In the genomic region with DNA sequence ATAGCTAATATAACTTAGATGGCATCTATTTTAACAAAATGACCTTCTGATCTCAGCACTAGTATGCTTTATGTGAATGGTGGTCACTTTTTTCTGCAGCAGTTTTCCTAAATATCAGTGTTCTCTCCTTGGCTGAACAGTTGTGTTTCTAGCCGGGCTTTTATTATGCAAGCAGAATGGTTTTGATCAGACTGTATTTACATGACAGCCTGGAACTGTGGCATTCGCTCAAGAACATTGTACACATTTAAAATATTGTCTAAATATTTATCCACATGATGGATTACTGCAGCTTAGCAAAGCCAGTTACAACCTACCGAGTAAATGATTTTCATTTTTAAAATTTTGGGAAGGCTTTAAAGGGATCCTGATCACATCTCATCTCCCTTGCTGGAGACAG, we compare ENCODE assay signal across 24 mouse cellular contexts.
A peak's percentile ranks its signal among the peaks of the same experiment; 100 is the strongest.
DNase-seq lines count a peak whose midpoint lies in the region; ATAC-seq lines count a peak whose summit lies in the region.
"Had no signal": no experiment of that assay in that cellular context is flagged by ENCODE, and none has a peak within 500 bp of the region (broad histone marks: within the 10 kb centered on the region; RNA-seq: fewer than 3 reads in every experiment).

No protein-coding gene starts in this region.

- no peak overlapping the region for H3K4me2 ChIP-seq in forebrain, embryonic 15.5 days (replicated peaks)
- H3K4me2 ChIP-seq in forebrain, embryonic 12.5 days = no peak overlapping the region
- H3K4me2 ChIP-seq in lung, embryonic 16.5 days (ENCODE audit: low read depth, low read length) = no peak overlapping the region
- no peak overlapping the region for H3K4me2 ChIP-seq in forebrain, embryonic 16.5 days (ENCODE audit: low read length)
- H3K4me2 ChIP-seq in stomach, embryonic 16.5 days (ENCODE audit: low read depth, low read length) = no peak overlapping the region
- H3K4me2 ChIP-seq in hindbrain, embryonic 12.5 days (replicated peaks) = no peak overlapping the region
- H3K4me2 ChIP-seq: heart, embryonic 13.5 days; hindbrain, embryonic 13.5 days; intestine, embryonic 15.5 days had no signal

- H3K9ac ChIP-seq in forebrain, embryonic 15.5 days (replicated peaks) = no peak overlapping the region
- no peak overlapping the region for H3K9ac ChIP-seq in forebrain, embryonic 12.5 days
- H3K9ac ChIP-seq in lung, embryonic 16.5 days (ENCODE audit: low read length) = no peak overlapping the region
- no peak overlapping the region for H3K9ac ChIP-seq in forebrain, embryonic 16.5 days (replicated peaks; ENCODE audit: low read depth, low read length)
- no peak overlapping the region for H3K9ac ChIP-seq in stomach, embryonic 16.5 days (ENCODE audit: low read length)
- H3K9ac ChIP-seq in hindbrain, embryonic 12.5 days = no peak overlapping the region
- H3K9ac ChIP-seq: heart, embryonic 13.5 days; hindbrain, embryonic 13.5 days; intestine, embryonic 15.5 days had no signal

- ATAC-seq in forebrain, embryonic 15.5 days (replicated peaks) = peak; percentile 38; the same call in 1 of the 2 replicates
- ATAC-seq in forebrain, embryonic 12.5 days (ENCODE audit: low FRiP score) = no peak
- ATAC-seq in lung, embryonic 16.5 days (ENCODE audit: low read depth) = peak; percentile 76
- peak; percentile 70 for ATAC-seq in forebrain, embryonic 16.5 days
- ATAC-seq in stomach, embryonic 16.5 days (ENCODE audit: insufficient read depth, low FRiP score) = peak; percentile 25; the same call in 1 of the 2 replicates
- ATAC-seq in hindbrain, embryonic 12.5 days (ENCODE audit: low FRiP score) = no peak
- ATAC-seq: CD4-positive, CD25-positive, alpha-beta regulatory T cell, adult 4 months; hindbrain, embryonic 16.5 days; intestine, embryonic 15.5 days had no signal

- 43% methylated on average over 3 of the region's 3 CpGs for WGBS in forebrain, embryonic 15.5 days
- WGBS in forebrain, embryonic 12.5 days = 70% methylated on average over 3 of the region's 3 CpGs
- WGBS in lung, embryonic 16.5 days = 17% methylated on average over 3 of the region's 3 CpGs
- WGBS in forebrain, embryonic 16.5 days = 32% methylated on average over 3 of the region's 3 CpGs
- WGBS in stomach, embryonic 16.5 days = 30% methylated on average over 3 of the region's 3 CpGs
- 88% methylated on average over 3 of the region's 3 CpGs for WGBS in hindbrain, embryonic 12.5 days
- WGBS in hindbrain, embryonic 10.5 days = 86% methylated on average over 3 of the region's 3 CpGs

- H3K4me3 ChIP-seq in forebrain, embryonic 15.5 days = no peak overlapping the region
- no peak overlapping the region for H3K4me3 ChIP-seq in forebrain, embryonic 12.5 days (replicated peaks)
- H3K4me3 ChIP-seq in lung, embryonic 16.5 days (ENCODE audit: low read length) = no peak overlapping the region
- no peak overlapping the region for H3K4me3 ChIP-seq in forebrain, embryonic 16.5 days (replicated peaks; ENCODE audit: low read length)
- H3K4me3 ChIP-seq in stomach, embryonic 16.5 days (replicated peaks; ENCODE audit: low read length) = no peak overlapping the region
- no peak overlapping the region for H3K4me3 ChIP-seq in hindbrain, embryonic 12.5 days
- H3K4me3 ChIP-seq in hindbrain, embryonic 10.5 days = no peak overlapping the region
- H3K4me3 ChIP-seq: heart, adult 2 months; heart, embryonic 10.5 days; heart, embryonic 13.5 days; hindbrain, embryonic 13.5 days; intestine, embryonic 15.5 days had no signal

- DNase-seq in lung, postnatal 14 days = no peak
- no peak for DNase-seq in hindbrain, embryonic 10.5 days (ENCODE audit: low spot score)
- DNase-seq: adrenal gland, adult 2 months; adrenal gland, postnatal 14 days; cerebellum, adult 11-12 months; cerebellum, adult 8-10 months; cerebellum, postnatal 10 days; cerebellum, postnatal 36 days; gastrocnemius, postnatal 36 days; heart, adult 2 months; heart, postnatal 14 days; heart, postnatal 4 days had no signal

- no peaks in the 10 kb centered on the region for H3K9me3 ChIP-seq in forebrain, embryonic 15.5 days
- no peaks in the 10 kb centered on the region for H3K9me3 ChIP-seq in forebrain, embryonic 12.5 days
- no peaks in the 10 kb centered on the region for H3K9me3 ChIP-seq in lung, embryonic 16.5 days (ENCODE audit: control insufficient read depth, low read length)
- H3K9me3 ChIP-seq in forebrain, embryonic 16.5 days (ENCODE audit: control insufficient read depth, low read length) = no peaks in the 10 kb centered on the region
- H3K9me3 ChIP-seq in stomach, embryonic 16.5 days (replicated peaks; ENCODE audit: control insufficient read depth, low read length) = 0 out of 2 replicates have a peak, but pooled peaks cover 4% of the 10 kb centered on the region
- H3K9me3 ChIP-seq in hindbrain, embryonic 12.5 days (replicated peaks) = no peaks in the 10 kb centered on the region
- H3K9me3 ChIP-seq in hindbrain, embryonic 10.5 days = 0 out of 2 replicates have a peak, but pooled peaks cover 4% of the 10 kb centered on the region
- H3K9me3 ChIP-seq: intestine, embryonic 15.5 days had no signal

- H3K36me3 ChIP-seq in forebrain, embryonic 15.5 days = no peaks in the 10 kb centered on the region
- no peaks in the 10 kb centered on the region for H3K36me3 ChIP-seq in forebrain, embryonic 12.5 days (replicated peaks)
- H3K36me3 ChIP-seq in lung, embryonic 16.5 days (ENCODE audit: control insufficient read depth, insufficient read depth, low read length) = no peaks in the 10 kb centered on the region
- no peaks in the 10 kb centered on the region for H3K36me3 ChIP-seq in forebrain, embryonic 16.5 days (ENCODE audit: control insufficient read depth, insufficient read depth)
- H3K36me3 ChIP-seq in stomach, embryonic 16.5 days (ENCODE audit: control insufficient read depth, insufficient read depth, low read length) = peaks cover 3% of the 10 kb centered on the region; the same call in 1 of the 2 replicates
- no peaks in the 10 kb centered on the region for H3K36me3 ChIP-seq in hindbrain, embryonic 12.5 days
- H3K36me3 ChIP-seq in hindbrain, embryonic 10.5 days = no peaks in the 10 kb centered on the region
- H3K36me3 ChIP-seq: heart, embryonic 10.5 days; heart, embryonic 13.5 days; hindbrain, embryonic 13.5 days; intestine, embryonic 15.5 days had no signal

- no peaks in the 10 kb centered on the region for H3K27me3 ChIP-seq in forebrain, embryonic 15.5 days
- no peaks in the 10 kb centered on the region for H3K27me3 ChIP-seq in forebrain, embryonic 12.5 days
- no peaks in the 10 kb centered on the region for H3K27me3 ChIP-seq in lung, embryonic 16.5 days (ENCODE audit: control insufficient read depth, insufficient read depth, low read depth, low read length)
- no peaks in the 10 kb centered on the region for H3K27me3 ChIP-seq in forebrain, embryonic 16.5 days (replicated peaks; ENCODE audit: control insufficient read depth, insufficient read depth, low read length)
- no peaks in the 10 kb centered on the region for H3K27me3 ChIP-seq in stomach, embryonic 16.5 days (ENCODE audit: control insufficient read depth, insufficient read depth, low read length)
- no peaks in the 10 kb centered on the region for H3K27me3 ChIP-seq in hindbrain, embryonic 12.5 days
- no peaks in the 10 kb centered on the region for H3K27me3 ChIP-seq in hindbrain, embryonic 10.5 days (ENCODE audit: insufficient read depth, poor library complexity, severe bottlenecking)
- H3K27me3 ChIP-seq: heart, embryonic 13.5 days; hindbrain, embryonic 13.5 days; intestine, embryonic 15.5 days had no signal

- H3K27ac ChIP-seq in forebrain, embryonic 15.5 days (replicated peaks) = no peak overlapping the region
- no peak overlapping the region for H3K27ac ChIP-seq in forebrain, embryonic 12.5 days
- H3K27ac ChIP-seq in lung, embryonic 16.5 days (ENCODE audit: low read length) = no peak overlapping the region
- no peak overlapping the region for H3K27ac ChIP-seq in forebrain, embryonic 16.5 days (ENCODE audit: low read length)
- no peak overlapping the region for H3K27ac ChIP-seq in stomach, embryonic 16.5 days (ENCODE audit: low read length)
- no peak overlapping the region for H3K27ac ChIP-seq in hindbrain, embryonic 12.5 days
- H3K27ac ChIP-seq in hindbrain, embryonic 10.5 days = no peak overlapping the region
- H3K27ac ChIP-seq: heart, adult 2 months; heart, embryonic 10.5 days; heart, embryonic 13.5 days; hindbrain, embryonic 13.5 days; intestine, embryonic 15.5 days had no signal

- 0 out of 2 replicates have a peak, but pooled peaks cover 3% of the 10 kb centered on the region for H3K4me1 ChIP-seq in forebrain, embryonic 15.5 days
- no peaks in the 10 kb centered on the region for H3K4me1 ChIP-seq in forebrain, embryonic 12.5 days
- no peaks in the 10 kb centered on the region; the same call in 1 of the 2 replicates for H3K4me1 ChIP-seq in lung, embryonic 16.5 days (replicated peaks; ENCODE audit: control insufficient read depth, insufficient read depth, low read length)
- H3K4me1 ChIP-seq in forebrain, embryonic 16.5 days (replicated peaks; ENCODE audit: control insufficient read depth, insufficient read depth, low read length) = no peaks in the 10 kb centered on the region
- no peaks in the 10 kb centered on the region; the same call in 1 of the 2 replicates for H3K4me1 ChIP-seq in stomach, embryonic 16.5 days (ENCODE audit: control insufficient read depth, insufficient read depth, low read length)
- H3K4me1 ChIP-seq in hindbrain, embryonic 12.5 days = no peaks in the 10 kb centered on the region
- H3K4me1 ChIP-seq in hindbrain, embryonic 10.5 days (replicated peaks) = no peaks in the 10 kb centered on the region
- H3K4me1 ChIP-seq: heart, embryonic 10.5 days; hindbrain, embryonic 13.5 days; intestine, embryonic 15.5 days had no signal

Comparison
In these comparisons a context has a peak if more than half of its experiments do, and no peak if none do; other contexts are left out.
1. ATAC-seq: peak in forebrain, embryonic 15.5 days (single experiment), lung, embryonic 16.5 days (single experiment), forebrain, embryonic 16.5 days (single experiment) and stomach, embryonic 16.5 days (single experiment); none in forebrain, embryonic 12.5 days (single experiment) and hindbrain, embryonic 12.5 days (single experiment).